Mouse (Mus musculus) megakaryocyte, embryonic 14.5 days (primary cell): Measurements from ENCODE around the gene Pgs1.

ENCODE experiments used
- FLI1 ChIP-seq: IDR thresholded peaks from 2 replicates; pipeline ENCODE4 v1.6.1; 2012; ENCODE audit warnings: low read length, inconsistent platforms, mixed read lengths
- GATA1 ChIP-seq: IDR thresholded peaks from 3 replicates; pipeline ENCODE4 v1.6.1; 2012; ENCODE audit warnings: mixed read lengths, low read length, inconsistent platforms, borderline replicate concordance

DNA sequence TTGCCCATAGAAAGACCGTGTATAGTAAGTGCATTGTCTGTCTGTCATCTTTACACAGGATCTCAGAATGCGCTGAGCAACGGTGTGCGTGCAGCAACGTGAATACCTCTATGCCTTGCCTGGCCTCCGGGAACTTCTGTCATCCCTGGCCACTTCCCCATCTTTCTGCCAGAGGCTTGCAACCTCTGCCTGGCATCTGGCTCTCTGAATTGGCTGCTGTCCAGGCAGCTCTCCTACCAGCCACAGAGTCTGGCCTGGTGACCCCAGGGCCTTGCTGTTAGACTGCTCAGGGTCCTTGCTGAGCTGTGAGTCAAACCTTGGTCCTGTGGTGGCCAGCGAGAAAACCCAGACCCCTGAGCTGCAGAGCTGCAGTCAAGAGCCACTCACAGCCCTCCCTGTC lies 27.9 kb upstream of the Pgs1 start:
- TF ChIP-seq FLI1 (no peak), GATA1 (no peak)
